Mouse (Mus musculus): Measurements from ENCODE around the gene Camta1.

DNA sequence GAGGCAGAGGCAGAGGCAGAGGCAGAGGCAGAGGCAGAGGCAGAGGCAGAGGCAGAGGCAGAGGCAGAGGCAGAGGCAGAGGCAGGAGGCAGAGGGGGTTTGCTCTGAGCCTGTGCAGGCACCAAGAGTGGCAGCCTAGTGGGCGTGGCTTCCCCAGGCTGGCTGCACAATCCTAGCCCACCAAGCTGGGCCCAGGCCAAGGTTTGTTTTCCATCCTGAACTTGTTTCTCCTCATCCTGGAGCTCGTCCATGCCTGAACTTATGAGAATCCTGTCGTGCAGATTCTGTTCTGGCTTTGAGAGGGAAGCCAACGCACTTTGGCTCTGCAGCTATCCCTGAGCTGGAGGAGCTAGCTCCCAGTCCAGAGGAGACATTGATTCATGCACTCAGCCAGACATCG is 123.4 kb downstream of the Camta1 start:
- TF ChIP-seq CTCF (IDR thresholded peaks at IDR 0.05; ENCODE audit: borderline replicate concordance, insufficient read depth, low read depth, low read length) (no peak), POLR2A (IDR thresholded peaks at IDR 0.05; ENCODE audit: borderline replicate concordance, insufficient read depth, low read length) (no peak)
